Mouse (Mus musculus) forebrain, embryonic 12.5 days (tissue): ENCODE measurements around the gene Pnpla3. TPM values are rescaled to one million over a fixed set of nuclear protein-coding genes. Genes with fewer than 3 reads are reported as not detected.
A peak's percentile ranks its signal among the peaks of the same experiment; 100 is the strongest.

Experiments used
- ATAC-seq: fragments of 200-750 bp; cut with Nextera tagmentation; 2 replicates; pipeline ENCODE4 v1.8.0; 2017; ENCODE audit warnings: moderate TSS enrichment; ENCODE audit not compliant: low FRiP score
- H3K27ac ChIP-seq: fragments of 300-500 bp; sonication (generic); 2 replicates; pipeline ENCODE4 v1.5.1; 2016; ENCODE audit warnings: mild to moderate bottlenecking
- H3K27me3 ChIP-seq: fragments of 300-500 bp; sonication (generic); 2 replicates; pipeline ENCODE4 v1.6.1; 2016; ENCODE audit warnings: mild to moderate bottlenecking
- H3K36me3 ChIP-seq: fragments of 300-500 bp; sonication (generic); replicated peaks from 2 replicates; pipeline ENCODE4 v1.6.1; 2016; ENCODE audit warnings: mild to moderate bottlenecking
- H3K4me1 ChIP-seq: fragments of 300-500 bp; sonication (generic); 2 replicates; pipeline ENCODE4 v1.6.1; 2016
- H3K4me2 ChIP-seq: fragments of 300-500 bp; sonication (generic); 2 replicates; pipeline ENCODE4 v1.6.1; 2016; ENCODE audit warnings: mild to moderate bottlenecking, moderate library complexity
- H3K4me3 ChIP-seq: fragments of 300-500 bp; sonication (generic); replicated peaks from 2 replicates; pipeline ENCODE4 v1.5.1; 2016; ENCODE audit warnings: mild to moderate bottlenecking
- H3K9ac ChIP-seq: fragments of 300-500 bp; sonication (generic); 2 replicates; pipeline ENCODE4 v1.6.1; 2016; ENCODE audit warnings: mild to moderate bottlenecking
- H3K9me3 ChIP-seq: fragments of 300-500 bp; sonication (generic); 2 replicates; pipeline ENCODE4 v1.6.1; 2016
- WGBS: fragments of 180-500 bp; shearing (Covaris S2); methylation state at CpG from one replicate; pipeline ENCODE4 v1.1.7; 2016; 5-methylcytosine and 5-hydroxymethylcytosine counted together
- polyA plus RNA-seq: library from polyadenylated mRNA; unstranded; fragments of >200 nt; fragmentation: Nextera tagmentation; extraction: Ambion mirVana; gene quantifications from 2 replicates; pipeline ENCODE4 v1.2.1, GENCODE M21; 2016

The Pnpla3 gene
- polyA plus RNA-seq, 1 experiment from 2014 or later, result 3.0 TPM

- H3K9me3 ChIP-seq, result no peaks in the 10 kb centered on the region
- peak; percentile 71 for ATAC-seq
- peaks cover 54% of the 10 kb centered on the region for H3K36me3 ChIP-seq
- no peak overlapping the region for H3K4me2 ChIP-seq
- 39% methylated on average over 6 of the region's 6 CpGs for WGBS
- no peak overlapping the region for H3K27ac ChIP-seq
- peaks cover 20% of the 10 kb centered on the region for H3K4me1 ChIP-seq
- H3K4me3 ChIP-seq, result no peak overlapping the region
- no peak overlapping the region for H3K9ac ChIP-seq
- H3K27me3 ChIP-seq, result no peaks in the 10 kb centered on the region
These were observed 44.6 kb downstream of the Pnpla3 start for GRCm38 (mm10) chr15:84212031-84212755.

GRCm38 (mm10) chr15:84212756-84213105, 45.1 kb downstream of the Pnpla3 start:
- H3K36me3 ChIP-seq, result peaks cover 49% of the 10 kb centered on the region
- WGBS, result 90% methylated on average over 2 of the region's 2 CpGs

GRCm38 (mm10) chr15:84213162-84213739, 45.6 kb downstream of the Pnpla3 start:
- Histone ChIP-seq H3K36me3 (peaks cover 46% of the 10 kb centered on the region), H3K4me2 (no peak overlapping the region), H3K4me1 (peaks cover 26% of the 10 kb centered on the region), H3K27me3 (no peaks in the 10 kb centered on the region), H3K9me3 (no peaks in the 10 kb centered on the region), H3K9ac (no peak overlapping the region), H3K4me3 (no peak overlapping the region), H3K27ac (no peak overlapping the region)
- ATAC-seq, result no peak
- WGBS, result 91% methylated on average over 6 of the region's 6 CpGs

More at GRCm38 (mm10) chr15:84212756-84213105, 45.1 kb downstream of the Pnpla3 start:
- Histone ChIP-seq H3K9me3 (no peaks in the 10 kb centered on the region), H3K4me1 (peaks cover 21% of the 10 kb centered on the region), H3K9ac (no peak overlapping the region), H3K27ac (no peak overlapping the region), H3K4me3 (no peak overlapping the region), H3K4me2 (no peak overlapping the region), H3K27me3 (no peaks in the 10 kb centered on the region)
- ATAC-seq, result no peak

- WGBS, result 93% methylated on average over 7 of the region's 7 CpGs
- no peak for ATAC-seq
- peaks cover 37% of the 10 kb centered on the region for H3K36me3 ChIP-seq
- no peak overlapping the region for H3K4me3 ChIP-seq
- H3K27ac ChIP-seq, result no peak overlapping the region
- H3K4me1 ChIP-seq, result peaks cover 35% of the 10 kb centered on the region
- H3K9me3 ChIP-seq, result no peaks in the 10 kb centered on the region
- H3K4me2 ChIP-seq, result no peak overlapping the region
- no peak overlapping the region for H3K9ac ChIP-seq
- no peaks in the 10 kb centered on the region for H3K27me3 ChIP-seq
These were observed 46.8 kb downstream of the Pnpla3 start for GRCm38 (mm10) chr15:84214476-84214875.

GRCm38 (mm10) chr15:84215273-84215672, 47.6 kb downstream of the Pnpla3 start:
- Histone ChIP-seq H3K36me3 (peaks cover 29% of the 10 kb centered on the region), H3K27me3 (no peaks in the 10 kb centered on the region), H3K4me2 (no peak overlapping the region), H3K9ac (no peak overlapping the region), H3K4me1 (peaks cover 35% of the 10 kb centered on the region), H3K4me3 (no peak overlapping the region), H3K9me3 (no peaks in the 10 kb centered on the region), H3K27ac (no peak overlapping the region)
- WGBS, result 92% methylated on average over 2 of the region's 2 CpGs
- no peak for ATAC-seq

GRCm38 (mm10) chr15:84216026-84216425, 48.4 kb downstream of the Pnpla3 start:
- Histone ChIP-seq H3K4me2 (no peak overlapping the region), H3K27me3 (no peaks in the 10 kb centered on the region), H3K9ac (no peak overlapping the region), H3K4me1 (peaks cover 35% of the 10 kb centered on the region), H3K36me3 (peaks cover 21% of the 10 kb centered on the region), H3K27ac (no peak overlapping the region), H3K9me3 (no peaks in the 10 kb centered on the region), H3K4me3 (no peak overlapping the region)
- no peak for ATAC-seq

- Histone ChIP-seq H3K4me2 (no peak overlapping the region), H3K27ac (no peak overlapping the region), H3K36me3 (peaks cover 16% of the 10 kb centered on the region), H3K9me3 (no peaks in the 10 kb centered on the region), H3K27me3 (no peaks in the 10 kb centered on the region), H3K4me3 (no peak overlapping the region), H3K4me1 (peaks cover 35% of the 10 kb centered on the region), H3K9ac (no peak overlapping the region)
- ATAC-seq, result no peak
- 48% methylated on average over 7 of the region's 7 CpGs for WGBS
These were observed 48.9 kb downstream of the Pnpla3 start for GRCm38 (mm10) chr15:84216461-84217084.

GRCm38 (mm10) chr15:84217969-84218782, 50.5 kb downstream of the Pnpla3 start:
- no peaks in the 10 kb centered on the region for H3K27me3 ChIP-seq
- H3K4me1 ChIP-seq, result peaks cover 29% of the 10 kb centered on the region
- H3K4me3 ChIP-seq, result no peak overlapping the region
- H3K27ac ChIP-seq, result peak overlapping the region; percentile 65; the same call in 1 of the 2 replicates
- H3K36me3 ChIP-seq, result peaks cover 10% of the 10 kb centered on the region
- 48% methylated on average over 23 of the region's 23 CpGs for WGBS
- H3K9me3 ChIP-seq, result no peaks in the 10 kb centered on the region
- H3K4me2 ChIP-seq, result no peak overlapping the region
- peak; percentile 75 for ATAC-seq
- no peak overlapping the region for H3K9ac ChIP-seq

GRCm38 (mm10) chr15:84218783-84219271, 51.2 kb downstream of the Pnpla3 start:
- Histone ChIP-seq H3K4me1 (peaks cover 35% of the 10 kb centered on the region), H3K4me2 (no peak overlapping the region), H3K36me3 (peaks cover 10% of the 10 kb centered on the region), H3K27ac (peak overlapping the region; percentile 65; the same call in 1 of the 2 replicates), H3K9ac (no peak overlapping the region), H3K4me3 (no peak overlapping the region), H3K27me3 (no peaks in the 10 kb centered on the region), H3K9me3 (no peaks in the 10 kb centered on the region)
- 59% methylated on average over 9 of the region's 9 CpGs for WGBS
- peak; percentile 37; the same call in 1 of the 2 replicates for ATAC-seq

- H3K4me1 ChIP-seq, result peaks cover 43% of the 10 kb centered on the region
- no peaks in the 10 kb centered on the region for H3K36me3 ChIP-seq
- ATAC-seq, result no peak
- no peak overlapping the region for H3K4me2 ChIP-seq
- H3K9me3 ChIP-seq, result no peaks in the 10 kb centered on the region
- WGBS, result 87% methylated on average over 5 of the region's 5 CpGs
- H3K27ac ChIP-seq, result no peak overlapping the region
- no peaks in the 10 kb centered on the region; the same call in 1 of the 2 replicates for H3K27me3 ChIP-seq
- no peak overlapping the region for H3K9ac ChIP-seq
- no peak overlapping the region for H3K4me3 ChIP-seq
These were observed 53.9 kb downstream of the Pnpla3 start for GRCm38 (mm10) chr15:84221539-84221938.

- H3K9ac ChIP-seq, result no peak overlapping the region
- peaks cover 47% of the 10 kb centered on the region for H3K4me1 ChIP-seq
- H3K36me3 ChIP-seq, result no peaks in the 10 kb centered on the region
- H3K27me3 ChIP-seq, result peaks cover 5% of the 10 kb centered on the region; the same call in 1 of the 2 replicates
- no peak for ATAC-seq
- no peak overlapping the region for H3K4me2 ChIP-seq
- 28% methylated on average over 6 of the region's 6 CpGs for WGBS
- H3K9me3 ChIP-seq, result no peaks in the 10 kb centered on the region
- H3K27ac ChIP-seq, result no peak overlapping the region
- H3K4me3 ChIP-seq, result no peak overlapping the region
These were observed 55.8 kb downstream of the Pnpla3 start for GRCm38 (mm10) chr15:84223423-84223822.

- WGBS, result 61% methylated on average over 10 of the region's 10 CpGs
These were observed 57.1 kb downstream of the Pnpla3 start for GRCm38 (mm10) chr15:84224779-84225178.

More at GRCm38 (mm10) chr15:84224779-84225178, 57.1 kb downstream of the Pnpla3 start:
- Histone ChIP-seq H3K27ac (no peak overlapping the region), H3K36me3 (no peaks in the 10 kb centered on the region), H3K9ac (no peak overlapping the region), H3K9me3 (no peaks in the 10 kb centered on the region), H3K4me3 (no peak overlapping the region), H3K27me3 (peaks cover 13% of the 10 kb centered on the region), H3K4me2 (no peak overlapping the region), H3K4me1 (peaks cover 41% of the 10 kb centered on the region)
- ATAC-seq, result no peak
